Mouse (Mus musculus): ENCODE data around the gene Grin2a. TPM values are rescaled to one million over a fixed set of nuclear protein-coding genes. Genes with fewer than 3 reads are reported as not detected.

Grin2a gene
- total and polyA plus RNA-seq, 3 experiments: not detected

- Histone ChIP-seq H3K9ac (ENCODE audit: control insufficient read depth, low read depth, low read length, poor library complexity, severe bottlenecking) (no peak overlapping the region), H3K4me3 (ENCODE audit: control insufficient read depth in 1 of 2, insufficient read depth in 1 of 2, low read depth in 2 of 2, low read length in 2 of 2) (no peak overlapping the region), H3K27me3 (ENCODE audit: control insufficient read depth in 1 of 2, insufficient read depth in 2 of 2, low read length in 2 of 2) (no peaks in the 10 kb centered on the region), H3K79me2 (ENCODE audit: control insufficient read depth, insufficient read depth, low read length, poor library complexity) (no peaks in the 10 kb centered on the region), H3K4me1 (ENCODE audit: control insufficient read depth in 1 of 2, insufficient read depth in 2 of 2, low read length in 2 of 2) (no peaks in the 10 kb centered on the region), H3K27ac (ENCODE audit: control insufficient read depth, low read depth, low read length) (no peak overlapping the region), H3K36me3 (ENCODE audit: control insufficient read depth in 1 of 2, insufficient read depth in 2 of 2, low read length in 2 of 2) (no peaks in the 10 kb centered on the region), H3K9me3 (replicated peaks; ENCODE audit: insufficient read depth, low read length) (no peaks in the 10 kb centered on the region)
- DNase-seq (ENCODE audit: low read depth, low spot score): no peak
- no peak for TF ChIP-seq ZKSCAN1 (IDR thresholded peaks at IDR 0.05; ENCODE audit: low read depth, low read length)
- no peak for TF ChIP-seq UBTF (IDR thresholded peaks at IDR 0.05; ENCODE audit: borderline replicate concordance, insufficient read depth, low read depth, low read length)
- TF ChIP-seq BHLHE40 (IDR thresholded peaks at IDR 0.05; ENCODE audit: borderline replicate concordance, low read depth, low read length): no peak
- no peak for TF ChIP-seq GABPA (IDR thresholded peaks at IDR 0.05; ENCODE audit: low read depth, low read length)
- no peak for TF ChIP-seq HCFC1 (IDR thresholded peaks at IDR 0.05; ENCODE audit: low read depth, low read length)
- TF ChIP-seq ELF1 (IDR thresholded peaks at IDR 0.05; ENCODE audit: low read depth, low read length): no peak
Measured at GRCm38 (mm10) chr16:9663508-9663907, 331.9 kb downstream of the Grin2a start.

DNA sequence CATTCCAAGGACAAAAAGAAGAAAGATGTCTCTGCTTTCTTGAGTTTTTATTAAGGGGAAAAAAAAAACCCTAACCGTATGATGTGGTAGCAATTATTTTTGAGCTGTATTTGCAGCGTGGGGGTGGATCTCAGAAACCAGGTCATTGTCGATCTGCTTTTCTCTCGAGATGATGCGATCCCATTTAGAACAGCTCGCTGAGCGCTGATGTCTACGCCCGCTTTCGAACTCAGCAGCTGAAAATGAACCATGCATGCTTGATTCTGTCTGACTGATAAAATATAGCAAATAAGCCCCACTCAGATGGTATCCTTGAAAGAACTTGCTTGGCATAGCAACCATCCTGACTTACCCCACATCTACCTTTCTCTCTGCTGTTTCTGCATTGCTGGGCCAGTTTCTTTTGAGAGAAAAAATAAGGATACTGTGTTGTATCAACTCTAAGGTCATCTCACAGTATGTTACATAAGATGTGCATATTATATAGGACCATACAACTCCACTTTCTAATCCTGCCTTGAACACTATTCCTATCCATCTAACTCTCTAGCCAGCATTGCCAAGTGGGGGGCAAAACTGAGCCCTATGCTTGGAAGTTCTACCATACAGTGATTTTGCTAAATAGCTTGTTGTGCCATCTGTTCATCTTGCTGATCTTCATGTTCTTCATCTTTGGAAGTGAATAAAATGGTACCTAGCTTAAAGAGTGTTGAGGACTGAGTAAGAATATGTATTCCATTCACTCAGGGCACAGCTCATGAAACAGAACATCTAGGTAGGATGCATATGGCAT is 369.5 kb downstream of the Grin2a start:
- TF ChIP-seq ZC3H11A (IDR thresholded peaks at IDR 0.05; ENCODE audit: low read depth, low read length) (no peak), TAL1 (IDR thresholded peaks at IDR 0.05; ENCODE audit: low read length) (no peak), POLR2AphosphoS5 (IDR thresholded peaks at IDR 0.05; ENCODE audit: borderline replicate concordance, low read depth, low read length) (no peak), RCOR1 (IDR thresholded peaks at IDR 0.05; ENCODE audit: low read depth, low read length) (no peak), SIN3A (IDR thresholded peaks at IDR 0.05; ENCODE audit: low read length) (no peak)
- Histone ChIP-seq H3K9ac (ENCODE audit: control insufficient read depth, low read depth, low read length, poor library complexity, severe bottlenecking) (no peak overlapping the region), H3K27ac (ENCODE audit: control insufficient read depth, low read depth, low read length) (no peak overlapping the region), H3K27me3 (ENCODE audit: control insufficient read depth in 1 of 2, insufficient read depth in 2 of 2, low read length in 2 of 2) (no peaks in the 10 kb centered on the region), H3K79me2 (ENCODE audit: control insufficient read depth, insufficient read depth, low read length, poor library complexity) (no peaks in the 10 kb centered on the region), H3K36me3 (ENCODE audit: control insufficient read depth in 1 of 2, insufficient read depth in 2 of 2, low read length in 2 of 2) (no peaks in the 10 kb centered on the region), H3K4me1 (ENCODE audit: control insufficient read depth in 1 of 2, insufficient read depth in 2 of 2, low read length in 2 of 2) (no peaks in the 10 kb centered on the region), H3K9me3 (replicated peaks; ENCODE audit: insufficient read depth, low read length) (no peaks in the 10 kb centered on the region), H3K4me3 (ENCODE audit: control insufficient read depth in 1 of 2, insufficient read depth in 1 of 2, low read depth in 2 of 2, low read length in 2 of 2) (no peak overlapping the region)
- no peak for DNase-seq (ENCODE audit: low read depth, low spot score)

DNA sequence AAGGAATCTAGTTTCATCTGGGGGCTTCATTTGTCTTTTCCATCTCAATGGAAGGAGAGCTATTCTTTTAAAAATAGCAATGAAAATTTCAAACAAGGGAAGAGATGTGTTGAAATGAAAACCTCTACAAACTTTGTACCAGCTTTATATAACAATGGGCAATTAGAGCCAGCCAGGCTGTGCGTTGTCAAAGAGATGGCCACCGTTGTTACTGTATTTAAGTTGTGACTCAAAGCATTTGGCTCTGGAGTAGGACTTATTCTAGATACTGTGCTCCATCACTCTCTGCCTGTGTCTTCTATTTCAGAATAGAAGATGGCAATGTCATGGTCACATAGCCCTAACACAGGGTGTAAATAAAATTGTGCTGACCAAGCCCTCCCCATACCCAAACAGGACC is 371.0 kb downstream of the Grin2a start:
- H3K9ac ChIP-seq (ENCODE audit: control insufficient read depth, low read depth, low read length, poor library complexity, severe bottlenecking): no peak overlapping the region
- no peaks in the 10 kb centered on the region for H3K9me3 ChIP-seq (replicated peaks; ENCODE audit: insufficient read depth, low read length)
- H3K27me3 ChIP-seq (ENCODE audit: control insufficient read depth in 1 of 2, insufficient read depth in 2 of 2, low read length in 2 of 2): no peaks in the 10 kb centered on the region
- no peaks in the 10 kb centered on the region for H3K79me2 ChIP-seq (ENCODE audit: control insufficient read depth, insufficient read depth, low read length, poor library complexity)
- no peaks in the 10 kb centered on the region for H3K4me1 ChIP-seq (ENCODE audit: control insufficient read depth in 1 of 2, insufficient read depth in 2 of 2, low read length in 2 of 2)
- no peak overlapping the region for H3K4me3 ChIP-seq (ENCODE audit: control insufficient read depth in 1 of 2, insufficient read depth in 1 of 2, low read depth in 2 of 2, low read length in 2 of 2)
- no peak overlapping the region for H3K27ac ChIP-seq (ENCODE audit: control insufficient read depth, low read depth, low read length)
- H3K36me3 ChIP-seq (ENCODE audit: control insufficient read depth in 1 of 2, insufficient read depth in 2 of 2, low read length in 2 of 2): no peaks in the 10 kb centered on the region
- TF ChIP-seq MYC (IDR thresholded peaks at IDR 0.05; ENCODE audit: low read depth, low read length) (no peak), EP300 (IDR thresholded peaks at IDR 0.05; ENCODE audit: low read depth in 1 of 2, low read length in 2 of 2) (no peak), MXI1 (IDR thresholded peaks at IDR 0.05; ENCODE audit: low read depth, low read length) (no peak), POLR2AphosphoS2 (IDR thresholded peaks at IDR 0.05; ENCODE audit: low read length) (no peak), ELF1 (IDR thresholded peaks at IDR 0.05; ENCODE audit: low read depth, low read length) (no peak), E2F4 (IDR thresholded peaks at IDR 0.05; ENCODE audit: borderline replicate concordance, low read depth, low read length) (no peak), UBTF (IDR thresholded peaks at IDR 0.05; ENCODE audit: borderline replicate concordance, insufficient read depth, low read depth, low read length) (no peak), MAX (IDR thresholded peaks at IDR 0.05; ENCODE audit: low read length) (no peak), POLR2AphosphoS5 (IDR thresholded peaks at IDR 0.05; ENCODE audit: borderline replicate concordance, low read depth, low read length) (no peak), MAFK (IDR thresholded peaks at IDR 0.05; ENCODE audit: borderline replicate concordance, low read depth, low read length) (no peak), NRF1 (IDR thresholded peaks at IDR 0.05; ENCODE audit: insufficient read depth, low read depth, low read length, poor library complexity, severe bottlenecking) (no peak), TCF12 (IDR thresholded peaks at IDR 0.05; ENCODE audit: low read depth, low read length) (no peak), CTCF (IDR thresholded peaks at IDR 0.05 in 2 of 3, conservative IDR thresholded peaks at IDR 0.05 in 1 of 3; ENCODE audit: control insufficient read depth in 1 of 3, insufficient read depth in 1 of 3, low read depth in 2 of 3, low read length in 3 of 3, poor library complexity in 1 of 3, severe bottlenecking in 1 of 3) (no peak)
- DNase-seq (ENCODE audit: low read depth, low spot score): no peak

All from MEL (cell line).